Mouse (Mus musculus) brain, adult 2 months (tissue): Measurements from ENCODE around the gene Kdm2a.

Experiments
- DNase-seq: peaks from one replicate; pipeline ENCODE4 v3.0.0; 2011; ENCODE audit warnings: low read depth, low spot score

Kdm2a gene

DNA sequence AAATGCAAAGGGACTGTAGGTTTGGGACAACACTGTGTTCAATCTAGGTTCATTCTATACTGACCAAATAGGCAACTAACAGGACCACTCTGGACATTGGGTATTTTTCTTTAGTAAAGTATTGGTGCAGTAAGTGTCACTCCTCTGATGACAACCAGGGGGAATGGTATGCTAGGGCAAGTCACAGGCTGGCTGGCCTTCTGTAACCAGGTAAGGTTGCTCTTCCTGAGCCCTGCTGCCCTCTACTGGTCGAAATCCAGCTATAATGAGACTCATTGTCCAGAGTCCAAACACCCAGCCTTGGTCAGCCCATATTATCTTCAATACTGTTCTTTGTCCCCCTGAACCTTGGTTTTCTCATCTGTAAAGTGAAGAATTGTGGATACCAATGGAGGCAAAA lies 19.1 kb upstream of the Kdm2a start:
- DNase-seq: peak; percentile 88

DNA sequence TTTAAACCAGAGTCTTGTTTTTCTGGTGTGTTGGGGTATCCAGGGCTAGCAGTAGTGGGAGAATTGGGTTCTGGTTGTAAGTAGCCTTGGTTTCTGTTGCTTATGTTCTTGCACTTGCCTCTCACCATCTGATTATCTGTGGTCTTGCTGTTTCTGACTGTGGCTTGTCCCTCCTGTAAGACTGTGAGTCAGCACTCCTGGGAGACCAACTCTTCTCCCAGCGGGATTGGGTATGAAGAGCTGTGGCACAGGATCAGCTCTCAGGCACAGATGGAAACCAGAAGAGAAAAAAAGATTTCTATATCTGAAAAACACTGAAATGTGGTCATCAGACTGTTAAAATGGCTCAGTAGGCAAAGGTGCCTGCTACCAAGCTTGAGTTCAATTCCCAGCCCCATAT lies 16.5 kb upstream of the Kdm2a start:
- no peak for DNase-seq

DNA sequence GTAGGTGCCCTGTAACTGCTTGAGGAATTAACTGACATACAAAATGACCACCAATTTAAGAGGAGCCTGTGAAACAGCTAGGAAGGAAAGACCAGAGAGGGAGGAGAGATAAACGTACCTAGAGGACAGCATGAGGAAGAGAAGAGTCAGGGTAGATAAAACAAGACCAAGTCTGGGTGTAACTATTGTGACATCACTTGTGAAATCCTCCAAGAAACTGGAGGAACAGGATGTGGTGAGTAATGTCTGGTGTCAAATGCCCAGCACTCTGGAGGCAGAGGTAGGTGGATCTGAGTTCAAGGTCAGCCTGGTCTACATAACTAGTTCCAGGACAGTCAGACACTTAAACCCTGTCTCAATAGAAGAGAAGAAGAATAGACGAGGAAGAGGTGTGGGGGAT lies 11.0 kb upstream of the Kdm2a start:
- DNase-seq: no peak

DNA sequence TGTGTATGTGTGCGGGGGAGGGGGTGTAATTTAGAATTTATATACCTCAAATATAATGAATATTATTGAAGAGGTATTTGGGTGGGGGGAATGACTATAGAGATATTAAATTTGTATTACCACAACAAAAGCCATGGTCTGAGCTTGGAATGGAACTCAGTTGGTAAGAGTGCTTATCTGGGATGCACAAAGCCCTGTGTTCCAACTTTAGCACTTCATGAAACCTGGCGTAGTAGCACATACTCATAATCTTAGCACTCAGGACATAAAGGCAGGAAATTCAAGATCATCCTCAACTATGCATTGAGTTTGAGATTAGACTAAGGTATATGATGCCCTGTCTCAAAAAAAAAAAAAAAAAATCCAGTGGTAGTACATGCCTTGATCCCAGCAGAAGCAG lies 6.8 kb upstream of the Kdm2a start:
- no peak for DNase-seq

DNA sequence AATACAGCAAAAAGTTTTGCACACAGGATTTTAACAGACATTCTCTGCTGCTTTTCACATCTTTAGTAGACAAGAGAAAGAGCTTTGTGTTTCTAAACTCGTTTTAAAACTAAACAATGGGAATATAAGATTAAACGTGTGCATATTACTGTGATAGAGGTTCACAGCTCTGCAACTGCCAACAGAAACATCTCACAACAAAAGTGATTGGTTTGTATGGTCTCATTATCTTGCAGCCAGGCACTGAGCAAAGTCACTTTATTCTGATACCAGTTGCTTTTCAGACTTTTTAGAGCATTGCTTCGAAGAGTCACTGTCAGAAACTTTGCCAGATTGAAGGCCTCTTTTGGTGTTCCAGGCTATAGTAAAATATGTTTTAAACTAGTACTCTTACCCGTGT lies 874 bp upstream of the Kdm2a start:
- DNase-seq: no peak

DNA sequence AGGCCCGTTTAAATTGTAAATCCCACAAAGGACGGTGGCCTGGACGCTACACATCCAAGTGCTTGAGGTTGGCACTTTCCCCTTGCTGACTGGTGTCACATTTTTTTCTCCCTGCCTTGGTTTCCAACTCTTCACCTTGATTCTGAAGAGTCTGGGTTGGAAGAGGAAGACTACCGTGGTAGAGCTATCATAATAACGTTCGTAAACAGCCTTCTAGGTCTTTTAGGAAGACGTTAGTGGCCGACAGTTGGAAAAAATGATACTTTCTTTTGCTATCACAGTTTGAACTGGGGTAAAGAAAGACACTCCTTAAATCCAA lies 504 bp upstream of the Kdm2a start:
- no peak for DNase-seq

DNA sequence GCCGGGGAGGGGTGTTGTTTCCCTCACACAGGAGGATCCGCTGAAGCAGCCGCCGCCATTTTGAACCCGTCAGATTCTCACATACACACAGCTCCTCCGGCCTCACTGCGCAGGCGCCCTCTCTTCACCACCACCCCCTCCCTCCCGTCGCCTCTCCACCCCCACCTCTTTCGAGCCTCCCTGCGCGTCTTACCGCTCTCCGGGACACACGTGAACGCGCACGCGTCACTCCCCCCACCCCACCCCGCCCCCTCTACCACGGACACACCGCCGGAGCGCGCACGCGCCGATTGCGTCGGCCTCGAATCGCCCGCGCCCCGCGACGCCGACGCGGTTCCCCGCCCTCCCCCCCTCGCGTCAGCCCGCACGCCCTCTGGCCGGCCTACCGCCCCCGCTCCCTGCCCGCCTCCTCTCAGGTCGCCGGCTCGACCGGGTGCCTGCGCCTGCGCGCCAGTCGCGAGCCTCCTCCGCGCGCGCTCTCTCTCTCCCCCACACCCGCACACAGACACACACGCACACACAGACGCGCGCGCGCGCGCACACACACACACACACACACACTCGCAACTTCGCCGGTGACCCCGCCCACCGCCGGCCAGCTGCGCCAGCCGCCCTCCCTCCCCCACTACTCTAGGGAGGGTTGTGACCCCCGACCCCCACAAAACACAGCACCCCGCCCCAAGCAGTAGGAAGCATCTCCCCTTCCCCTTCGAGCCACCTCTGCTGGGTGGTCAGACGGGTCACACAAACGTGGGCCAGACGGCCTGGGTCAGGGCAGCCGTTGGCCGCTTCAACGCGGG lies 887 bp downstream of the Kdm2a start:
- peak; percentile 100 for DNase-seq

DNA sequence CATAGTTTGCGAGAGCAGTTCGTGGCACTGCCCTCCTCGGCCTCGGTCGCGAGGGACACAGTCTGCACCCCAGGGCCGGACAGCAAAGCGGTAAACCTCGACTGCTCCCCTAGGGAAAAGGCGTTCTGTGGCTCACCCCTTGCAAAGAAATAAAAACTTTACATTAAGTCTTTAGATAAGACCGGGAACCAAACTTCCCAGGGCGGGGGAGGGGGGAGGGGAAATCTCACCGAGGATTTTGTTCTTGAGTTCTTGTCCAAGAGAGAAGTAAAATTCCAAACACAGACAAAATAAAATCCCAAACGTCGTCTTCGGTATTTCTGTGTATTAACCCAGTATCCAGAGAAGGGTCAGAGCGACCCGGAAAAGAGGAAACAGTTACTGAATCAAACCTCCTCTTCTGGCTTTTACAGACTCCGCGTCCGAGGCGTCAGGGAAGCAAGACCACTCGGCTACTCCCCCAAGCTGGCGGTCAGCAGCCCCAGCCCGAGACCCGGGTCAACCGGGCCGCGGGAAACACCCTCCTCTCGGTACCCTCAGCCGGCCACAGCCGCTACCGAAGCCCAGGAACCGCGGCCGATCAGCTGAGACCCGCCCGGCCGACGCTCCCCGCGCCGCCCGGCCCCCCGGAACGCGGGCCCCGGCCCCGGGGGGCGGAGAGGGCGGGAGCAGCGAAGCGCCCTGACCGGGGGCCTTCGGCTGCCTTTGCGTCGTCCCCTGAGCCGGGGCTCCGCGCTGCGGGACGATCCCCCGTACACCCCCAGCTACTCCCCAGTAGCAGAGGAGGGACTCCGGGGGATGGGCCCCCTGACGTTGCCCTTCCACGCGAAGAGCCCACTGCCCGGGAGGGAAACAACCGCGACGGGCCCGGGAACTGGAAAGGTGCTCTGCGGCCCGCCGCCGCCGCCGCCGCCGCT lies 1.7 kb downstream of the Kdm2a start:
- peak; percentile 31 for DNase-seq

DNA sequence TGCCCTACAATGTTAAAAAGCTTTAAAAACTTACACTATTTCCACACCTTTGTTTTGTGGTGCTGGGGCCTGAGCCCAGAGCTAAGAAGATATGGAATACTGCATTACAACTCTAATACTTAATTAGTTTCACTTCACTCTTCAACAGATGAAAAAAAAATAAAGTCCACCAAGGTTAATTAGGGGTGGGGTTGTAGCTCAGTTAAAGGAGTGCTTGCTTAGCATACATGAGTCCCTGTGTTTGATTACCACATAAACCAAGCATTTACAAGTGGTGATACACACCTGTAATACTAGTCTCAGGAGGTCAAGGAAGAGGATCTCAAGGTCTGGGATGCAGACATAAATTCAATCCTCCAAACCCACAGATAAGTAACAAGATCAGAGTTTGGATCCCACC lies 10.8 kb downstream of the Kdm2a start:
- no peak for DNase-seq

DNA sequence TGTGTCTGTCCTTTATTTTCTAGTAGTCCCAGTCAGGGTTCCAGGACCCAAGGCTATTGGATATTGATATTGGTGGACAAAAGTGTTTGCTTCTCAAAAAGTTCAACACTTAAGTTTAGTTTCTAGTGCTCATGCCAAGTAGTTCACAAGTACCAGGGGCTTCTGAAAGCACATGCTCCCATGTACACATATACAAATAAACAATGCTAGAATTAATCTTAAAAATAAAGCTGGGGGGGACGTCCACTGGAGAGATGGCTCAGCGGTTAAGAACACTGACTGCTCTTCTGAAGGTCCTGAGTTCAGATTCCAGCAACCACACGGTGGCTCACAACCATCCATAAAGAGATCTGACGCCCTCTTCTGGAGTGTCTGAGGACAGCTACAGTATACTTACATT lies 13.1 kb downstream of the Kdm2a start:
- no peak for DNase-seq

DNA sequence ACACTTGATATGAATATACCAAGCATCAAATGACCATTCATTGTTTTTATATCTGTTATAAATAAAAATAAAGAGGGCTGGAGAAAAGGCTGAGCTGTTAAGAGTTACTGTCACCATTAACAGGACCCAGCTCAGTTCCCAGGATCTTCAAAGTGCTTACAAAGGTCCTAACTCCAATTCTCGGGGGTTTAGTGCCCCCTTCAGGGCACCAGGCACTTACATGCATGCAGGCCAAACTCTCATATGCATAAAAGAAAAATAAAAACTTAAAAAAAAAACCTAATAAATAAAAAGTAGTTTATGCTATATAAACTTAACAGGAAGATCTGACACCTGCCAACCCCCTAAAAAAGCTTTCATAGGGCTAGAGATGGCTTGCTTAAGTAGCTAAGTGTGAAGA lies 13.8 kb downstream of the Kdm2a start:
- peak; percentile 23 for DNase-seq

DNA sequence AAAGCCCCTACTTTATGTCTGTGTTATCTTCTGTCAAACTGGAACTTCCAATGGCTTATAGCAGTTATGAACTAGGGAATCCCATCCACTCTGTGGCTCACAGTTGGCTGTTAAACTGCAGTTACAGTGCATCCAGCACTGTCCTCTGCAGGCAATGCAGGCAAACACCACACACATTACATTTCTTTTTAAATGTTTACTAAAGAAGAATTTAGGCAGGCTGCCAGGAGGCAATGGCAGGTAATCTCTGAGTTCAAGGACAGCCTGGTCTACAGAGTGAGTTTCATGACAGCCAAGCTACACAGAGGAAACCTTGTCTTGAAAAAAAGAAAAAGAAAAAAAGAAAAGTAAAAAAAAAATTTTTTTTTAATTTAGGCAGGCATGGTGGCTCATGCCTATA lies 14.8 kb downstream of the Kdm2a start:
- DNase-seq: no peak

DNA sequence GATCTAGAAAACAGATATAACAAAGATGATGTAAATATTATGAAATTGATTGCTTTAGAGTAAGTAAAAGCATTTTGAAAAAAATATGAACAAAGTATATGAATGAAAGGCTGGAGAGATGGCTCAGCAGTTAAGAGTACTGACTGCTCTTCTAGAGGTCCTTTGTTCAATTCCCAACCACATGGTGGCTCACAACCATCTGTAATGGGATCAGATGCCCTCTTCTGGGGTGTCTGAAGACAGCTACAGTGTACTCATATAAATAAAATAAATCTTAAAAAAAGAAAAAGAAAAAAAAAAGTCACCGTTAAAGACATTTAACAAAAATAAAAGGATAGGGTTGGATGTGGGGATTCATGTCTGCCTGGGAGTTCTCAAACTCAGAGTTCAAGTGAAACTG lies 15.8 kb downstream of the Kdm2a start:
- DNase-seq: peak; percentile 16

DNA sequence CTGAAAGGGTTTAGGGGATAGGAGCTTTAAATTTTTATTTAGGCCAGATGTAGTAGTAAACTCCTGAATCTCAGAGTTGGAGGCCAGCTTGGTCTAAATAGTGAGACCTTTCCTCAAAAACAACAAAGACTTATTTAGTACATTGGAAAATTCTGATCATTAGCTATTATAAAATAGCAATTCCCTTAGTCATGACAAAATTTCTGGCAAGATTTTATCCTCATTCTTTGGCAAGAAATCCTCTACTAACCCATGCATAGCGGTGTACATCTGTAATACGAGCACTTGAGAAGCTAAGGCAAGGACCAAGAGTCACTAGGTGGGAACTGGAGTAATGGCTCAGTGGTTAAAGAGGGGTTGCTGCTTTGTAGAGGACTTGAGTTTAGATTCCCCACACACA lies 27.4 kb downstream of the Kdm2a start:
- no peak for DNase-seq

DNA sequence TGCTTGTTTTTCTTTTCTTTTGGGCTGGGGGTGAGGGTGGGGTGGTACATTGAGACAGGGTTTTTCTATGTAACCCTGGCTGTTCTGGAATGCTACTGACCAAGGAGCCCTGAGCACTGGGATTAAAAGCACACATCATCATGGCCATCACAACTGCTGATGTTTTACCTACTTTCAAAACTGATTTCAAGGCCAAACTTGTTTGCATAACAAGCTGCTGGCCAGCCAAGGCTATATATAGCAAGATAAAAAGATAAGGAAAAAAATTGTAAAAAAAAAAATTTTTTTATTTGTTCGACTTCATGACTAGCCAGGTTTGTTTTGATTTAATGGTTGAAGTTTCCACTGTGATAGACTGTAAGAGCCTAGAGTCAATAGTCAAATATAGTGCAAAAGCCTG lies 27.8 kb downstream of the Kdm2a start:
- no peak for DNase-seq

DNA sequence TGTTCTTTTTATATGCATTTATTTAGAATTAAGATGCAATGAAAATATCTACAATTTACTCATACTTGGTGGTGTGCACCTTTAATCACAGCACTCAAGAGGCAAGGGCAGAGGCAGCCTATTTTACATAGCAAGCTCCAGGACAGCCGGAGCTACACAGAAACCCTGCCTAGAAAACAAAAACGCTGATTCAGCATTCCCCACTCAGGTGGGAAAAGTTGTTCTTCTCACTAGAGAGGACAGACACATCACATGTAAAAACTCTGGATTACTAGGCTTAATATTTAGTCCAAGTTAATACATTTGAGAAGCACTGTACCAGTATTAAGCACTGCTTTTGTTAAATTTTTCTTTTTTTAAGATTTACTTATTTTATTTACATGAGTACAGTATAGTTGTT lies 48.6 kb downstream of the Kdm2a start:
- no peak for DNase-seq

DNA sequence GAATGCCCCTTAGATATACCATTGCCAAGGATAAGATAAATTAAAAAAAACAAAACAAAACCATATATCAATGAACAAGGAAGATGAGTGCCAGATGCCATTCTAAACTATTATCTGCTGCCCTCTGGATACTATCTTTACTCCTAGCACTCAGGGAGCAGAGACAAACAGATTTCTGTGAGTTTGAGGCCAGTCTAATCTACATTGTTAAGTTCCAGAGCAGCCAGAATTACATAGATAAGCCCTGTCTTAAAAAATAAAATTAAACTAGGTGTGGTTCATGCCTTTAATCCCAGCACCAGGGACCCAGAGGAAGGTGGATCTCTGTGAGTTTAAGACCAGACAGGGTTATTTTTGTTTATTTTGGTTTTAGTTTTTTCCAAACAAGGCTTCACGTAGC lies 51.6 kb downstream of the Kdm2a start:
- DNase-seq: no peak

DNA sequence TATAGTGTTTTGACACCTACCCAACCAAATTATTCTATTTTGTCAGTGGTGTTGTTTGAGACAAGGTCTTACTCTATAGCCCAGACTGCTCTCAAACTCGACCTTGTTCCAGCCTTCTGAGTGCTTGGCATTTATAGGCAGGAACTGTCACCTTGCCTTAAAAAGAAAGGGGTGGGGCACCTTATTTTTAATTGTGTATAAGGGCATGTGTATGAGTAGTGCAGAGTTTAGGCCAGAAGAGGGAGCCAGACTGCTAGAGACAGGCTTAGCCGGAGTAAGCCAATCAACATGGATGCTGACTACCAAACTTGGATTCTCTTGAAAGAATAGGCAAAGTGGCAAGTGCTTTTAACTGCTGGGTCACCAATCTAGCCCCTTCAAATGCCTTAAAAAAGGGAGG lies 59.9 kb downstream of the Kdm2a start:
- DNase-seq: peak; percentile 84

DNA sequence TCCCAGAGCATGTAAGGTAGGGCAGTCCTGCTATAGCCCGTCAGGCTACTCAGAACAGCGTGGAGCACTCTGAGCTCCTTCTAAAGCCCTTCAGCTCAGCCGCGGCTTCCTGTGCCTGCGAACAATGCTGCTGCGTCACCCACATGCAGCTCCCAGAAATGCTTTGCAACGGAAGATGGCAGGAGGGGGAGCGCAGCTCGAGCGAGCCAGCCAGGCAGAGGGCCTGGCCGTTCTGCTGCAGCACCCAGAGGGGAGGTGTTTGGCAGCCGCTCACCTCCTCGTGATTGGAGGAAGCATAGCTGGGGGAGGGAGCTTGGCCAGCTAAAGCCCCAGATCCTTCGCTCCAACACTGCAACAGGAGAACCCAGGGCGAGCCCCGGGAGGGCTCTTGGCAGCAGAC lies 64.3 kb downstream of the Kdm2a start:
- DNase-seq: peak; percentile 99

DNA sequence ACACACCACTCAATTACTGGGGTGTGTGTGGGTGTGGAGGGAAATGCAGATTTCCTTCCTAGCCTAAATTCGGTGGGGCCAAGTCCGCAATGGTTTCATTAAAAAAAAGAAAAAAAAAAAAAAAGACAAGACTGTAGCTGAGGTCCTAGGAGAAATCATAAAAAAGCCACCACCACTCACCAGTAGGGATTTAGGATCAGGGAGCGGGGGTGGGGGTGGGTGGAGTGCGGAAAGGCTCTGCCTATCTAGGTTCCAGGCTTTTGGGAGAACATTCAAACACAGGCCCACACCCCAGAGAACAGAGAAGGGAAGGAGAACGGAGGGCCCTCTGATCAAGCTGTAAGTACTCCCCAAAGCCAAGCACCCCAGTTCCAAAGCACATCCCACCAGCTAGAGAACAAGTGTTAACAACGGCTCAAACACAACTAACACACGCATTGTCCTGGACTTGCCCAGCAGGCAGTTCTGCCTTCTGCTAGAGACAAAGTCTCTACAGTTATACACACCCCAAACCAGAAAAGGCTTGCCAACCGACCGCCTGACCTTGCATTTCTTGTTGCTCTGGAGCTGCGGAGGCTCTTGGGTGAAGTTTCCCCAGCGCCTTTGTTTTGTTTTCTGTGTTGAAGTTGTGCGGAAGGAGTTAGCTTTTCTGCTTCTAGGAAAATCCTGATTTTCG lies 64.8 kb downstream of the Kdm2a start:
- DNase-seq: peak; percentile 70

DNA sequence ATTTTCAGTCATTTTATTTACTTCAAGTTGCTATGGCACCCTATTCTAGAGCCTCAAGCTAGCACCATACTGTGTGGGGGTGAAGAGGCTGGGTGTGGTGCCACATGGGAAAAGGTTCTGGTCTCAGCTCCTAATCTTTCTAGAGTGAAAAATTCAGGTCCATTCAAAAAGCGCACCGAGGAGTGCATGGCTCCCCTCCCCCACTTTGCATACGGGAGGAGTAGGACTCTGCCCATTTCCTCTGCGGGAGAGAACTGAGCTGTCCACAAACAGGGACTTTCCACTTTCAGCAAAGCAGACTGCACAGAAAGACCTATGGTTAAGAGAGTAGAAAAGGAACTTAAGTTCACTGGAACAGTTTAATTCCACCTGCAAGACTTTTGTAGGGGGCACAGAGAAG lies 65.4 kb downstream of the Kdm2a start:
- peak; percentile 75 for DNase-seq

DNA sequence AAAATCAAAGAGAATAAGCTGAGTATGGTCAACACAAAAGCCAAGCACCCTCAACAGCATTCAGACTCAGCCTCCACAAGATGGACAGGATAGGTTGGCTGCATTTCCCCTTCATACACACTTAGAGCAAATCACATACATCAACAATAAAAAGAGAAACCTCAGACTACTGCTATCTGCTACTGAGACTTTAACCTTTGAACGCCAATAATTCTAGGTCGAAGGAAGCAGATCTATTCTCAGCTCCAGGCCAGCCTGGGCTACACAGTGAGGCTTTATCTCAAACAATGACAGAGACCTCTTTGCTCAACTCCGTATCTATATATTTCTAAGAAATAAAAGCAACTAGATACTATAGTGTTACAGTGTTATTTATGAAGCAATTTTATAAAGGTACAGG lies 66.8 kb downstream of the Kdm2a start:
- DNase-seq: no peak

DNA sequence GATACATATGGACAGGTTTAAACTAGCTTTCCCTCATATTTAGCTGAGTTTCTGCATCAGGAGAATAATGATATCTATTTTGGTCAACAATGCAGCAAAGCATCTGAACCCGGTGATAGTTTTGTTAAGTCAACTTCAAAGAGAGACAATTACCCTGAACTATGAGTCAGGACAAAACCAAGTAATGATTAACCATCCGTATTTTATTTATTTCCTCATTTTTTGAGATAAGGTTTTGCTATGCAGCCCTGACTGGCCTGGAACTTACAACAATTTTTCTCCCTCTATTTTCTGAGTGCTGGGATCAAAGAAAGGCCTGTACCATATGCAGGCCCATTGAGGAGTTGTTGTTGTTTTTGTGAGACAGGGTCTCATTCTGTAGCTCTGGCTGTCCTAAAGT lies 67.5 kb downstream of the Kdm2a start:
- no peak for DNase-seq
